Mouse (Mus musculus) fat pad, adult 2 months (tissue): ENCODE measurements around the gene Cog5.

Source experiments
- DNase-seq: peaks from one replicate; pipeline ENCODE4 v3.0.0-alpha.2; 2011; ENCODE audit warnings: low read depth, low spot score; ENCODE audit errors: extremely low read depth

Cog5 gene

GRCm38 (mm10) chr12:31890685-31891084 lies 236.0 kb downstream of the Cog5 start:
- no peak for DNase-seq

- no peak for DNase-seq
Measured at GRCm38 (mm10) chr12:31892079-31892478, 237.4 kb downstream of the Cog5 start.

GRCm38 (mm10) chr12:31892771-31893170 lies 238.1 kb downstream of the Cog5 start:
- no peak for DNase-seq

GRCm38 (mm10) chr12:31895095-31895734 lies 240.5 kb downstream of the Cog5 start:
- no peak for DNase-seq

- no peak for DNase-seq
Measured at GRCm38 (mm10) chr12:31895888-31896287, 241.2 kb downstream of the Cog5 start.

GRCm38 (mm10) chr12:31896295-31896694 lies 241.6 kb downstream of the Cog5 start:
- no peak for DNase-seq

GRCm38 (mm10) chr12:31896986-31897385 lies 242.3 kb downstream of the Cog5 start:
- no peak for DNase-seq

- DNase-seq, result no peak
Measured at GRCm38 (mm10) chr12:31897456-31897855, 242.8 kb downstream of the Cog5 start.

GRCm38 (mm10) chr12:31900391-31900914 lies 245.8 kb downstream of the Cog5 start:
- no peak for DNase-seq

- no peak for DNase-seq
Measured at GRCm38 (mm10) chr12:31905696-31906551, 251.3 kb downstream of the Cog5 start.

- no peak for DNase-seq
Measured at GRCm38 (mm10) chr12:31907436-31907835, 252.8 kb downstream of the Cog5 start.

GRCm38 (mm10) chr12:31912966-31913551 lies 258.4 kb downstream of the Cog5 start:
- no peak for DNase-seq

GRCm38 (mm10) chr12:31913614-31914013 lies 258.9 kb downstream of the Cog5 start:
- DNase-seq, result no peak

GRCm38 (mm10) chr12:31916691-31917090 lies 262.0 kb downstream of the Cog5 start:
- no peak for DNase-seq

- DNase-seq, result no peak
Measured at GRCm38 (mm10) chr12:31917245-31917644, 262.6 kb downstream of the Cog5 start.

GRCm38 (mm10) chr12:31920464-31921405 lies 266.1 kb downstream of the Cog5 start:
- DNase-seq, result no peak

GRCm38 (mm10) chr12:31924135-31924534 lies 269.5 kb downstream of the Cog5 start:
- DNase-seq, result no peak

- no peak for DNase-seq
Measured at GRCm38 (mm10) chr12:31925343-31925742, 270.7 kb downstream of the Cog5 start.

- DNase-seq, result no peak
Measured at GRCm38 (mm10) chr12:31926661-31927061, 272.0 kb downstream of the Cog5 start.

GRCm38 (mm10) chr12:31928498-31928897 lies 273.8 kb downstream of the Cog5 start:
- no peak for DNase-seq

- no peak for DNase-seq
Measured at GRCm38 (mm10) chr12:31931818-31932217, 277.1 kb downstream of the Cog5 start.
